Mouse (Mus musculus): ENCODE measurements at regions not wholly inside any gene's neighbourhood (a gene's known extent, or its start where the extent isn't known, plus 50 kb on each side); places are given as distances from the start of the nearest gene placed in this dataset.
A peak's percentile ranks its signal among the peaks of the same experiment; 100 is the strongest.

GRCm38 (mm10) chr10:60938749-60939148 lies 107.4 kb upstream of the Unc5b start:
- intact Hi-C loops (cut with DNase I): no loop called here
- DNase-seq: no peak

GRCm38 (mm10) chr10:60937517-60937866 lies 106.1 kb upstream of the Unc5b start:
- DNase-seq: no peak
- intact Hi-C loops (cut with DNase I): no loop called here

GRCm38 (mm10) chr10:60936659-60937516 lies 105.5 kb upstream of the Unc5b start:
- no peak for DNase-seq
- intact Hi-C loops (cut with DNase I): no loop called here

GRCm38 (mm10) chr10:60934297-60935286 lies 103.2 kb upstream of the Unc5b start:
- intact Hi-C loops (cut with DNase I): no loop called here
- DNase-seq: peak; percentile 30 to 54

GRCm38 (mm10) chr10:60933891-60934290 lies 102.5 kb upstream of the Unc5b start:
- intact Hi-C loops (cut with DNase I): no loop called here

GRCm38 (mm10) chr10:60932855-60933254 lies 101.5 kb upstream of the Unc5b start:
- DNase-seq: no peak
- intact Hi-C loops (cut with DNase I): no loop called here

More at GRCm38 (mm10) chr10:60933891-60934290, 102.5 kb upstream of the Unc5b start:
- DNase-seq: no peak

GRCm38 (mm10) chr10:60931891-60932378 lies 100.6 kb upstream of the Unc5b start:
- intact Hi-C loops (cut with DNase I): no loop called here
- DNase-seq: no peak

- DNase-seq: no peak
- intact Hi-C loops (cut with DNase I): no loop called here
Measured at GRCm38 (mm10) chr10:60928646-60929045, 97.3 kb upstream of the Unc5b start.

- DNase-seq: no peak
- intact Hi-C loops (cut with DNase I): no loop called here
Measured at GRCm38 (mm10) chr10:60928164-60928563, 96.8 kb upstream of the Unc5b start.

GRCm38 (mm10) chr10:60926632-60927031 lies 95.3 kb upstream of the Unc5b start:
- no peak for DNase-seq
- intact Hi-C loops (cut with DNase I): no loop called here

GRCm38 (mm10) chr10:60925644-60926043 lies 94.3 kb upstream of the Unc5b start:
- intact Hi-C loops (cut with DNase I): no loop called here
- DNase-seq: no peak

GRCm38 (mm10) chr10:60925198-60925597 lies 93.8 kb upstream of the Unc5b start:
- no peak for DNase-seq
- intact Hi-C loops (cut with DNase I): no loop called here

GRCm38 (mm10) chr10:60923806-60924205 lies 92.4 kb upstream of the Unc5b start:
- intact Hi-C loops (cut with DNase I): no loop called here
- no peak for DNase-seq

GRCm38 (mm10) chr10:60920621-60921020 lies 89.2 kb upstream of the Unc5b start:
- intact Hi-C loops (cut with DNase I): no loop called here
- DNase-seq: no peak

GRCm38 (mm10) chr10:60918020-60918419 lies 86.6 kb upstream of the Unc5b start:
- intact Hi-C loops (cut with DNase I): no loop called here
- no peak for DNase-seq

GRCm38 (mm10) chr10:60914391-60914790 lies 83.0 kb upstream of the Unc5b start:
- peak in 1 of 2 experiments; percentile 49 for DNase-seq
- intact Hi-C loops (cut with DNase I): no loop called here

GRCm38 (mm10) chr10:60913456-60913900 lies 82.1 kb upstream of the Unc5b start:
- intact Hi-C loops (cut with DNase I): no loop called here
- DNase-seq: peak; percentile 39 to 47

GRCm38 (mm10) chr10:60904351-60904750 lies 73.0 kb upstream of the Unc5b start:
- DNase-seq: no peak
- intact Hi-C loops (cut with DNase I): no loop called here

- DNase-seq: no peak
- intact Hi-C loops (cut with DNase I): no loop called here
Measured at GRCm38 (mm10) chr10:60900992-60901391, 69.6 kb upstream of the Unc5b start.

- intact Hi-C loops (cut with DNase I): no loop called here
- DNase-seq: no peak
Measured at GRCm38 (mm10) chr10:60893810-60894147, 62.4 kb upstream of the Unc5b start.

GRCm38 (mm10) chr10:60893130-60893809 lies 61.9 kb upstream of the Unc5b start:
- intact Hi-C loops (cut with DNase I): no loop called here

More at GRCm38 (mm10) chr10:60893130-60893809, 61.9 kb upstream of the Unc5b start:
- DNase-seq: no peak
